Mouse (Mus musculus) layer of hippocampus, postnatal 36 days (tissue): Measurements from ENCODE around the gene Eif3a. TPM values are rescaled to one million over a fixed set of nuclear protein-coding genes. Genes with fewer than 3 reads are reported as not detected.

Source experiments
- DNase-seq, 2 experiments: peaks; one replicate each; pipeline ENCODE4 v3.0.0; 2022
- total RNA-seq, 2 experiments: library from RNA; stranded (reverse); gene quantifications; 2 replicates each; pipeline ENCODE4 v1.2.3; 2021

The Eif3a gene
- 100 to 1,000 TPM; 101 to 107 TPM for total RNA-seq

GRCm38 (mm10) chr19:60790551-60791161 is at the start of gene Eif3a:
Gene Eif3a (minus strand): TSS chr19:60790658.
- peak; percentile 95 for DNase-seq

- DNase-seq, result peak; percentile 18 to 35
These were observed 47.3 kb upstream of the Eif3a start for GRCm38 (mm10) chr19:60837747-60838146.

DNA sequence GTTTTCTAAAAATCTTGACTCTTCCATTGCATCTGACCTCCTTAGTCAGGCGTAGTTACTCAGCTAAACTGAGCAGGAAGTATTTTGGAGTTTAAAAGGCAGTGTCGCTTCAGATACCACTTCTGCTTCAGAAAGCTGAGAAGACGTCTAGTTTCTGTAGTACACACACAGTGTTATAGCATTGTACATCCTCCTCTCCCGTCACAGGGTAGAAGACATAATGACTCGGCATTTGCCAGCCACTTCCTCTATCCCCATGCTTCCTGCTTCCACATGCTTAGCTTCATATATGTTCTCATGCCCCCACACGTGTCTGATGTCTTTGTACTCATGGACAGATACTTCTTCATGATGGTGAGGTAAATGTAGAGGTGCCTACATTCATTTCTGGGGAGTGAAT is 28.2 kb upstream of the Eif3a start:
- no peak for DNase-seq

- DNase-seq, result no peak
These were observed 22.7 kb upstream of the Eif3a start for GRCm38 (mm10) chr19:60813133-60813532.

DNA sequence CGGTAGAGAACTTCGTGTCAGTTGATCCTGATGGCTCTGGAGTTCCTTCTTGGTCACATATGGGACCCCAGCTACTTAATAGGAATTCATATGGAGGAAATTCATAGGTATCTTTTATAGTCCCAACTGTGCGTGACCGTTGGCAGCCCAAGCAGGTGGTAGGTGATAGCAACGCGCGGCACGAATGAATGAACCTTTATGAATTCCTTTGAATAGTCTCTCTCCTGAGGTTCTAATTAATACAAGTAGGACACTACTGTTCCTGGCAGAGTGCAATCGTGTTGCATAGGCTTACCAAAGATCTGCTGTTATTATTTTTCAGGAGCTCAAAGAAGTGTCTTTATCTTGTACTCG is 21.6 kb upstream of the Eif3a start:
- DNase-seq, result no peak

DNA sequence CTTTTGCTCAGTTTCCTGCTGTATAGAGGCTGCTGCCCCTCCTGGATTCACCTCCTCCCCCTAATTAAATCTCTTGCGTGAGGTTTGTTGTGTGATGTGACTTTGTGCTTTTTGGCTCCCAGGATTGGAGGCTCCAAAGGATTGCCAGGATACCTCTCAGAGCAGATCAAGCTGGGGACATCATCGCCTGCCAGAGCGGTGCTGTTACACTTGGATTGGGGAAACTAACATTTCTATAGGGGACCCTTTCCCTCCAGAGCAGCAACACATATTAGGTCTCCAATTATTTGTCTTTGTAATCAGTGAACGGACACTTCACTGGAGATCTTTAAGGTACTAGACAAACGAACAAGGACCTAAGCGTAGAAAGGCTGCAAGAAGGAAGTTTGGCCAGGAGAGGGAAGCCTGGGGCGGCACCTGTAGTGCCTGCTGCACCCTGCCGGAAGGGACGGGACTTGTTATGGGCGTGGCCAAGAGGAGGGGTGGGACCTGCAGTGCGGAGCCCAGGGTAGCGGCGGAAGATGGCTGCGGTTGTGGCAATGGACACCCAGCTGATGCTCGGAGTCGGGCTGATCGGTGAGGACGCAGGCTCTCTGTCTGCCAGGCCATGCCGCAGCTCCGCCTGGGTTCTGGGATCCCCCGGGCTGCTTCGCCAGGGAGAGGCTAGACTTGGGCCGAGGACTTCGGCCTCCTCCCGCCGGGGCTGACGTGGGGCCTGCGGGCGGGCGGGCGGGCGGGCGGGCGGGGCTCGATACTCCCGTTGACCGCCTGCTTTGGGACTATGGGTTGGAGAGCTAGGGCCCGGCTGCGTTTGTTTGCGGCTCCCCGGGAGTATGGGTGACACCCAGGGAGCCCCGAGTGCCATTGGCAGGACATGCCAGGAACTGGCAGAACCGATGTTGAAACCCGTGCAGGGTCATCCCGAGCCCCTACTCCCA is 20.9 kb upstream of the Eif3a start, which contains the start of gene Fam45a:
Fam45a (plus strand) TSS at position 488 of the 938 bp plus-strand sequence.
- peak; percentile 90 for DNase-seq

DNA sequence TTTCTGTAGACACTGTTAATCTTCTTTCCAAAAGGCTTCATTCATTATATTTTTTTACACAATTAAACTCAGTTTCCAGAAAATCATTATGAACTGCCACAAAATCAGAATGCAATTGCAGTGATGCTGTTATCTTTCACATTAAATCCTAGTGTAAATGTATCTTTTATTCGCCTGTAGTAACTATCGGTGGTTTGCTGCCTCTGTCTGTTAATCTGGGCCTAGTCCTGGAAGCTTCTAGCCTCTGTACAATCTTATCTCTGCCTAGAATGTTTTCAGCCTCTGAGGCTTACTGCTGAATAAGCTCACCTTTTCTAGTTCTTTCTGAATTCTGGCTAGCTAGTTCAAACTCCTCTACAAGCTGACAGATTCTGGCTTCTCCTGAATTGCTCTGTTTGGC is 19.5 kb upstream of the Eif3a start:
- no peak for DNase-seq

- no peak for DNase-seq
These were observed 14.4 kb upstream of the Eif3a start for GRCm38 (mm10) chr19:60804903-60805302.

DNA sequence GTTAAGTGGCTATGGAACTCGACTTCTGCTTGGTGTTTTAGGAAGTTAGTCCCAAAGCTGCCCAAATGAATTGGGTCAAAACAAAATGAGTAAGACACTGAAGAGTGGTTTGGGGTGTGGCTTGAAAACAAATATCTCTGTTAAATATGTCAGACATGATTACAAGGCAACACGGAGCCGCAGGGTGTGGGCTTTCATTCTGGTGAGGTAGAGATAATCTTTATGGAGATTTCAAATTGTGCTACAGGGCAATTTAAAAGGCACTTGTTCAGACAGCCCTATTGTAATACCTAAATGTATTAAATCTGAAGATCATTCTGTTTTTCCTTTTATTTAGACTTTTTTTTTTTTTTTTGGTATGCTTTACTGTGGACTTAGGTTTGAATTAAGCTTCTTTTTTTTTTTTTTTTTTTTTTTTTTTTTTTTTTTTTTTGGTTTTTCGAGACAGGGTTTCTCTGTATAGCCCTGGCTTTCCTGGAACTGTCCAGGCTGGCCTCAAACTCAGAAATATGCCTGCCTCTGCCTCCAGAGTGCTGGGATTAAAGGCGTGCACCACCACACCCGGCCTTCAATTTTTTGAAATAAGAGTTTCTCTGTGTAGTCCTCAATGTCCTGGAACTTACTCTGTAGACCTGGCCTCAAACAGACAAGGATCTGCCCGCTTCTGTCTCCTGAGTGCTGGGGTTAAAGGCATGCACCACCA is 9.6 kb upstream of the Eif3a start:
- DNase-seq, result no peak

GRCm38 (mm10) chr19:60797415-60797814 is 7.0 kb upstream of the Eif3a start:
- DNase-seq, result no peak

DNA sequence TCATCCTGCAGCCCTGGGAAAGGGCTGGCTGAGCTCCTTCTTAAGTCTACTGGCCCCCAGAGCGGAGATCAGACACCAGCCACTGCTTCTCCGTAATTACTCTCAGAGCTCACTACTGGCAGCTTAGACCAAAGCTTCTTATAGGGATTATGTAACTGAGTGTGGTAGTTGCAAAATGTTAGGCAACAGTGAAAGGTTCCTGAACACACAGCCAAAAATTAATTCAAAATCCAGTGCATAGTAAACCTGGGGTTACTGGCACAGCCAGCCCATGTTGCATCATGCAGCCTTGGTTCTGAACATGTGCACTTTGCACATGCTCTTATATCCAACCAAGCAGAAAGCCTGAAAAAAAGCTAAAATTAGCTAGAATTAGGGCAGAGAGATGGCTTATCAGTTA is 4.8 kb upstream of the Eif3a start:
- no peak for DNase-seq

DNA sequence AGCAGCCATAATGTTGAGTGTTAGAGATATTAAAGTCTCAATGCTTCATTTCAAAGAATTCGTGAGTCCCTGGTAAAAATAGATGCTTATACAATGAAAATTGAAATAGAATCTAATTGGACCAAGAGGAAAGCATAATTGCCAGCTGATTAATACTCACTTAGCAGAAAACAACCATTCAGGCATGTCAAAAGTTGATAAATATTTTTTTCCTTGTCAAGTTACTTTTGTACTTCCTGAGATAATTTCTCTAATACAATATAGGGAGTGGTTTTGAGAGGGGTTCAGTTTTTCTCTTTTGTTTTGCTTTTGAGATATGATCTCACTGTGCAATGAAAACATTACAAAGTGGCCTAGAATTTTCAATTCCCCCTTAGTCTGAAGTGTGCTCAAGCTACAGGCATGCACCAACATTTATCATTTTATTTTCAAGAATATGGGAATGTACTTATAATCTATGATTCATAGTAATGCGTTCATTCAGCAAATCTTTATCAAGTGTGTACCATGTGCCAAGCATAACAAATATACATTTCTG is 2.8 kb upstream of the Eif3a start:
- DNase-seq, result no peak

DNA sequence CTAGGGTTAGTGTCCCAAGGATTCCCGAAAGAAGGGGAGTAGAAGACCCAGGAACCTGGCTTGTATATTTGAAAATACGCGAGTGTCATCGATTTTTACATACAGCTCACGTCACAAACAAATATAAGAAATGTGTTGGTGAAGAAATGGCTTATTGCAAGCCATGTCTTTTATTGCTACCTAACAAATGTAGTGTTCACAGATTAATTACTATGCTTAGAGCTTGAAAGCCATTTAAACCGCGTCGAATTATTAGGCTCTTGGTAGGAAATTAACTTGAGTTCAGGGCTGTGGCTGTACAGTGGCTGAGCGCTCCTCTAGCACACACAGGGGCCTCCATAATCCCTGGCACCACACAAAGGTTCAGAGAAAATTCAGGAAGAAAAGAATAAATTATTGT is 706 bp upstream of the Eif3a start:
- DNase-seq, result no peak

DNA sequence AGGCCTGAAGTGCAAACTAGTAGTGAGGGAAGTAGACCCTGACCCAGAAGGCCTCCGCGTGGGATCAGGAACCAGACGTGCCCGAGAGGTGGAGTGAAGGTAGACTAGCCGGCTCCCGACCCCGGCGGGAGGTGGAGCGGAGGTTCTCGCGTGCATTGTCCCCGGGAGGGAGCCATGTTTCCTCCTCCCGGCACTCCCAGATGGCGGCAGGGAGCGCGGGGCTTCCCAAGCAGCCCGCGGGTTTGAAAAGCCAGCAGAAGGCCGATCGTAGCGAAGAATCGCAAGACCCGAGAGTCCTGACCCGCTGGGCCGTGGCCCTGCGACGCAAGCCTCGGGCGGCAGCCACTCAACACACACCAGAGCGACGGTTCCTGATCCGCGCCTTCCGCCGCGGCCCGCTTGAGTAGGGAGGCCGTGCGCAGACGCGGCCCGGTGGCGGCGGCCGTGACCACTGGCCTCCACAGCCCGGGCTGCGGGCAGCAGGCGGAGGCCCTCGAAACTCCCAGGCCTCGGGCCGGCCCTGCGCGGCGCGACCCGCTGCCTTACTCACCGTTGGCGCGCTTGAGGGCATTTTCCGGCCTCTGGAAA is 445 bp downstream of the Eif3a start:
- peak; percentile 49 to 50 for DNase-seq

- DNase-seq, result no peak
These were observed 1.0 kb downstream of the Eif3a start for GRCm38 (mm10) chr19:60789452-60789851.

- DNase-seq, result no peak
These were observed 2.1 kb downstream of the Eif3a start for GRCm38 (mm10) chr19:60788214-60788960.

DNA sequence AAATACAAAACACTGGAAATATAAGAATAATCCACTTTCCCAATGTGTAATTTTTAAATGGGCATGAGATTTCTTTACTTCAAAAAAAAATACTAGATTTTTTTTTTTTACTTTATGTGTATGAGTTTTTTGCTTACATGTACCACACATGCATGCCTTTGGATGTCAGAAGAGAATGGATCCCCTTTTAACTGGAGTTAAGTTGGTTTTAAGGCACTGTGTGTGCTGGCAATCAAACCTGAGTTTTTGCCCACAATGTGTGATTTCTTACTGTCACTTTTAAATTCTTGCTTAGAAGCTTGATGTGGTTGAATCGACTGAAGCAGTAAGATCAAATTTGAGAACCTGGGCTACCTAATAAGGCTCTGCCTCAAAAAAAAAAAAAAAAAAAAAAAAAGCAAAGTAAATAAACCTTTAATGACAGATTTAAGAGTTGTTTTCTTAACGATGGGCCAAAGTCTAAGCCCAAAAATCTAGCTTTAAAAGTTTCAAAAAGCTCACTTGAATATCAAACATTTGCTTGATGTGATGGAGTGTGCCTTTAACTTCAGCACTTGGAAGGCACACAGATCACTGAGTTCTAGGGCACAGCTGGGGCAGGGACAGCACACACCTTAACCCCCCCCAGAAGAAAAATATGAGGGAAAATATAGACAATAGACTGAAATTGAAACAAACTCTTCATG is 2.9 kb downstream of the Eif3a start:
- DNase-seq, result no peak

DNA sequence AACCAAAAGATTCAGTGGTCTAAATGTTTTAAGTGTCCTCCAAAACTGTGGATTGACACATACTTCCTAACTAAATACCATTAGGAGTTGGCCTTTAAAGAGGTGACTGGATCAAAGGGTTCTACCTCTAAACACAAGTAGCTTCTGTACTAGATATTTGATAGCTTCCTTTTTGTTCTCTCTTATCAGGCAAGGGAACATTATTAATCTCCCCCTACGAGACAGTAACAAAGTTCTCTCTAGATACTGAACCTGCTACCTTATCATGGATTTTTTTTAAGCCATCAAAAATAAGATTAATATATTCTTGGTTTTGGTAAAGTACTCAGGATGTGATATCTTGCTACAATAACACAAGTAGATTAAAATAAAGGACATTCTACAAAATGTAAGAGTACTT is 5.7 kb downstream of the Eif3a start:
- no peak for DNase-seq

DNA sequence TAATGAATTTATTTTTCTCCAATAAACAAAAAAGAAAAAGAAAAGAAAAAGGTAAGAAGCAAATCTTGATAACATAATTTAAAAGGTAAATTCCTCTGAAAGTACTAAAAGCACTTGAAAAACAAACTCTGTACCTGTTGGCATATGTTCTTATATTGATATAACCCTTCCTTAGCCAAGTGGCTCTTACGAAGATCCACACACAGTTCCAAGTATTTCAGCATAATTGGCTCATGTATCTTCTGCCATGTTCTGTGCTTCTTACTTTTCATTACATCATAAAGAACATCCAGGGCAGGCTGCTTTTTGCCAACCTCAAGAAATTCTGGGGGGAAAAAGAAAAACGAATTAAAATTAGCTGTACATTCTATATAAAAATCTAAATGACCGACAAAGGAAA is 8.4 kb downstream of the Eif3a start:
- no peak for DNase-seq

DNA sequence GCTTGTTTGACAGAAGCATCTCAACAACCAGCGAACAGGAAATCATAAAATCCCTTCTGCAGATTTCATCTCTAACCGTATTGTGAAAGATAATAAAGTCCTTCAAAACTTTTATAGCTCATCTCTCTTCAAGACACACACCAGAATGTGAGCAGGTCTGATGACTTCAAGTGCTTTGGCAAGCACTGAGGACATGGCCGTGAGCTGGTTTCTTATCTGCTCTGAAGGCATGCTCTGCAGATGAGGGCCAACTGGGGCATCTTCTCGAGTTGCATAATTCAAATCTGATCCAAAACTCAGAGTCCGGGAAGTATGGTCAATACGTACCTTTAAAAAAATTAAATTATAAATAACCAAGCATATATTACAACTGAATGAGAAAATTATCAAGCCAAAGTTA is 17.1 kb downstream of the Eif3a start:
- no peak for DNase-seq
